Mouse (Mus musculus): ENCODE measurements around the gene Pla2g6. TPM values are rescaled to one million over a fixed set of nuclear protein-coding genes. Genes with fewer than 3 reads are reported as not detected.

Gene Pla2g6
- polyA plus RNA-seq, 1 experiment from 2014 or later: 9.9 TPM

GRCm38 (mm10) chr15:79321733-79322190 lies 6.4 kb downstream of the Pla2g6 start:
- H3K9me3 ChIP-seq (replicated peaks): no peaks in the 10 kb centered on the region
- 47% methylated on average over 5 of the region's 5 CpGs for WGBS
- H3K9ac ChIP-seq: no peak overlapping the region
- no peak overlapping the region for H3K4me2 ChIP-seq
- H3K4me3 ChIP-seq: no peak overlapping the region
- no peaks in the 10 kb centered on the region for H3K36me3 ChIP-seq
- H3K27ac ChIP-seq: peak overlapping the region; percentile 83; the same call in 1 of the 2 replicates
- ATAC-seq (replicated peaks; ENCODE audit: insufficient number of reproducible peaks, insufficient read depth, low FRiP score, low read depth): no peak
- H3K4me1 ChIP-seq (replicated peaks): peaks cover 48% of the 10 kb centered on the region
- H3K27me3 ChIP-seq: no peaks in the 10 kb centered on the region

- H3K4me3 ChIP-seq: no peak overlapping the region
- no peaks in the 10 kb centered on the region for H3K27me3 ChIP-seq
- ATAC-seq (replicated peaks; ENCODE audit: insufficient number of reproducible peaks, insufficient read depth, low FRiP score, low read depth): no peak
- H3K4me2 ChIP-seq: no peak overlapping the region
- H3K36me3 ChIP-seq: peaks cover 13% of the 10 kb centered on the region; the same call in 1 of the 2 replicates
- H3K4me1 ChIP-seq (replicated peaks): no peaks in the 10 kb centered on the region
- no peak overlapping the region for H3K9ac ChIP-seq
- no peak overlapping the region for H3K27ac ChIP-seq
- WGBS: 51% methylated on average over 8 of the region's 8 CpGs
- H3K9me3 ChIP-seq (replicated peaks): no peaks in the 10 kb centered on the region
Observed at GRCm38 (mm10) chr15:79313848-79314369, 14.3 kb downstream of the Pla2g6 start.

GRCm38 (mm10) chr15:79307861-79308260 lies 20.3 kb downstream of the Pla2g6 start:
- no peak overlapping the region for H3K4me3 ChIP-seq
- no peak overlapping the region for H3K27ac ChIP-seq
- no peak overlapping the region for H3K9ac ChIP-seq
- no peaks in the 10 kb centered on the region for H3K4me1 ChIP-seq (replicated peaks)
- H3K9me3 ChIP-seq (replicated peaks): no peaks in the 10 kb centered on the region
- ATAC-seq (replicated peaks; ENCODE audit: insufficient number of reproducible peaks, insufficient read depth, low FRiP score, low read depth): no peak
- no peaks in the 10 kb centered on the region; the same call in 1 of the 2 replicates for H3K27me3 ChIP-seq
- WGBS: 45% methylated on average over 4 of the region's 4 CpGs
- peaks cover 21% of the 10 kb centered on the region for H3K36me3 ChIP-seq
- no peak overlapping the region for H3K4me2 ChIP-seq

- 61% methylated on average over 23 of the region's 23 CpGs for WGBS
- Histone ChIP-seq H3K9ac (no peak overlapping the region), H3K4me2 (no peak overlapping the region), H3K27me3 (no peaks in the 10 kb centered on the region; the same call in 1 of the 2 replicates), H3K4me3 (no peak overlapping the region), H3K36me3 (peaks cover 15% of the 10 kb centered on the region), H3K27ac (no peak overlapping the region), H3K9me3 (replicated peaks) (no peaks in the 10 kb centered on the region), H3K4me1 (replicated peaks) (no peaks in the 10 kb centered on the region)
- ATAC-seq (replicated peaks; ENCODE audit: insufficient number of reproducible peaks, insufficient read depth, low FRiP score, low read depth): no peak
Observed at GRCm38 (mm10) chr15:79306043-79306637, 22.1 kb downstream of the Pla2g6 start.

GRCm38 (mm10) chr15:79304832-79305231 lies 23.4 kb downstream of the Pla2g6 start:
- no peak overlapping the region for H3K27ac ChIP-seq
- H3K4me2 ChIP-seq: no peak overlapping the region
- no peaks in the 10 kb centered on the region; the same call in 1 of the 2 replicates for H3K27me3 ChIP-seq
- peaks cover 8% of the 10 kb centered on the region for H3K36me3 ChIP-seq
- ATAC-seq (replicated peaks; ENCODE audit: insufficient number of reproducible peaks, insufficient read depth, low FRiP score, low read depth): no peak
- H3K4me3 ChIP-seq: no peak overlapping the region
- H3K9me3 ChIP-seq (replicated peaks): no peaks in the 10 kb centered on the region
- no peak overlapping the region for H3K9ac ChIP-seq
- no peaks in the 10 kb centered on the region for H3K4me1 ChIP-seq (replicated peaks)
- WGBS: 59% methylated on average over 4 of the region's 5 CpGs

GRCm38 (mm10) chr15:79303725-79304124 lies 24.5 kb downstream of the Pla2g6 start:
- H3K27ac ChIP-seq: no peak overlapping the region
- WGBS: 76% methylated on average over 8 of the region's 8 CpGs
- H3K36me3 ChIP-seq: peaks cover 8% of the 10 kb centered on the region
- H3K9ac ChIP-seq: no peak overlapping the region
- ATAC-seq (replicated peaks; ENCODE audit: insufficient number of reproducible peaks, insufficient read depth, low FRiP score, low read depth): no peak
- no peak overlapping the region for H3K4me3 ChIP-seq
- no peaks in the 10 kb centered on the region for H3K9me3 ChIP-seq (replicated peaks)
- H3K27me3 ChIP-seq: no peaks in the 10 kb centered on the region; the same call in 1 of the 2 replicates
- no peaks in the 10 kb centered on the region for H3K4me1 ChIP-seq (replicated peaks)
- no peak overlapping the region for H3K4me2 ChIP-seq

- H3K27me3 ChIP-seq: no peaks in the 10 kb centered on the region
- no peaks in the 10 kb centered on the region for H3K36me3 ChIP-seq
- no peak overlapping the region for H3K9ac ChIP-seq
- H3K9me3 ChIP-seq (replicated peaks): no peaks in the 10 kb centered on the region
- no peak overlapping the region for H3K4me2 ChIP-seq
- H3K27ac ChIP-seq: no peak overlapping the region
- 76% methylated on average over 2 of the region's 2 CpGs for WGBS
- no peak overlapping the region for H3K4me3 ChIP-seq
- H3K4me1 ChIP-seq (replicated peaks): no peaks in the 10 kb centered on the region
- no peak for ATAC-seq (replicated peaks; ENCODE audit: insufficient number of reproducible peaks, insufficient read depth, low FRiP score, low read depth)
Observed at GRCm38 (mm10) chr15:79299563-79300155, 28.5 kb downstream of the Pla2g6 start.

- no peaks in the 10 kb centered on the region for H3K27me3 ChIP-seq
- H3K4me2 ChIP-seq: no peak overlapping the region
- no peak for ATAC-seq (replicated peaks; ENCODE audit: insufficient number of reproducible peaks, insufficient read depth, low FRiP score, low read depth)
- H3K9ac ChIP-seq: no peak overlapping the region
- H3K4me1 ChIP-seq (replicated peaks): no peaks in the 10 kb centered on the region
- no peaks in the 10 kb centered on the region for H3K36me3 ChIP-seq
- H3K27ac ChIP-seq: no peak overlapping the region
- no peak overlapping the region for H3K4me3 ChIP-seq
- no peaks in the 10 kb centered on the region for H3K9me3 ChIP-seq (replicated peaks)
- 77% methylated on average over 6 of the region's 6 CpGs for WGBS
Observed at GRCm38 (mm10) chr15:79298553-79298952, 29.6 kb downstream of the Pla2g6 start.

GRCm38 (mm10) chr15:79292779-79293178 lies 35.4 kb downstream of the Pla2g6 start:
- Histone ChIP-seq H3K36me3 (no peaks in the 10 kb centered on the region; the same call in 1 of the 2 replicates), H3K4me2 (no peak overlapping the region), H3K9ac (no peak overlapping the region), H3K4me3 (no peak overlapping the region), H3K27me3 (no peaks in the 10 kb centered on the region), H3K9me3 (replicated peaks) (no peaks in the 10 kb centered on the region), H3K27ac (no peak overlapping the region), H3K4me1 (replicated peaks) (peaks cover 3% of the 10 kb centered on the region; the same call in 1 of the 2 replicates)
- no peak for ATAC-seq (replicated peaks; ENCODE audit: insufficient number of reproducible peaks, insufficient read depth, low FRiP score, low read depth)
- 81% methylated on average over 9 of the region's 9 CpGs for WGBS

GRCm38 (mm10) chr15:79290340-79290739 lies 37.9 kb downstream of the Pla2g6 start:
- H3K27me3 ChIP-seq: no peaks in the 10 kb centered on the region
- H3K36me3 ChIP-seq: no peaks in the 10 kb centered on the region; the same call in 1 of the 2 replicates
- no peaks in the 10 kb centered on the region for H3K9me3 ChIP-seq (replicated peaks)
- peaks cover 3% of the 10 kb centered on the region; the same call in 1 of the 2 replicates for H3K4me1 ChIP-seq (replicated peaks)
- H3K9ac ChIP-seq: no peak overlapping the region
- H3K4me3 ChIP-seq: no peak overlapping the region
- H3K27ac ChIP-seq: no peak overlapping the region
- 82% methylated on average over 3 of the region's 3 CpGs for WGBS
- H3K4me2 ChIP-seq: no peak overlapping the region
- ATAC-seq (replicated peaks; ENCODE audit: insufficient number of reproducible peaks, insufficient read depth, low FRiP score, low read depth): no peak

- Histone ChIP-seq H3K4me3 (no peak overlapping the region), H3K36me3 (no peaks in the 10 kb centered on the region; the same call in 1 of the 2 replicates), H3K9me3 (replicated peaks) (no peaks in the 10 kb centered on the region), H3K9ac (no peak overlapping the region), H3K27me3 (no peaks in the 10 kb centered on the region), H3K4me2 (no peak overlapping the region), H3K27ac (no peak overlapping the region), H3K4me1 (replicated peaks) (peaks cover 3% of the 10 kb centered on the region; the same call in 1 of the 2 replicates)
- 79% methylated on average over 12 of the region's 12 CpGs for WGBS
- ATAC-seq (replicated peaks; ENCODE audit: insufficient number of reproducible peaks, insufficient read depth, low FRiP score, low read depth): no peak
Observed at GRCm38 (mm10) chr15:79289441-79289840, 38.7 kb downstream of the Pla2g6 start.

Measured in heart, embryonic 15.5 days (tissue).